Mouse (Mus musculus) CH12.LX (cell line): ENCODE results near the gene Zbtb20.

Experiments used
- BHLHE40 ChIP-seq: IDR thresholded peaks from 2 replicates; pipeline ENCODE4 v1.6.1; 2011; ENCODE audit warnings: mild to moderate bottlenecking, low read depth, low read length, improper control_type of control experiment
- CTCF ChIP-seq, 2 experiments: IDR thresholded peaks in 1 of 2; conservative IDR thresholded peaks in 1 of 2; 2 replicates each; pipeline ENCODE4 v1.5.1; 2011 to 2012; ENCODE audit warnings: low read depth in 2 of 2, low read length in 2 of 2, improper control_type of control experiment in 1 of 2, inconsistent platforms in 1 of 2, mild to moderate bottlenecking in 1 of 2, moderate library complexity in 1 of 2
- MAFK ChIP-seq: IDR thresholded peaks from 2 replicates; pipeline ENCODE4 v1.6.1; 2011; ENCODE audit warnings: low read length, improper control_type of control experiment; ENCODE audit not compliant: insufficient replicate concordance
- MAX ChIP-seq: IDR thresholded peaks from 2 replicates; pipeline ENCODE4 v1.6.1; 2011; ENCODE audit warnings: low read length, improper control_type of control experiment
- MEF2A ChIP-seq: IDR thresholded peaks from 2 replicates; pipeline ENCODE4 v1.6.1; 2014; ENCODE audit warnings: low read depth, mild to moderate bottlenecking, inconsistent platforms, low read length, improper control_type of control experiment, borderline replicate concordance
- MXI1 ChIP-seq: IDR thresholded peaks from 2 replicates; pipeline ENCODE4 v1.6.1; 2011; ENCODE audit warnings: mild to moderate bottlenecking, low read depth, low read length, improper control_type of control experiment
- MYC ChIP-seq: IDR thresholded peaks from 2 replicates; pipeline ENCODE4 v1.6.1; 2011; ENCODE audit warnings: low read depth, mild to moderate bottlenecking, improper control_type of control experiment, low read length
- POLR2A ChIP-seq: IDR thresholded peaks from 2 replicates; pipeline ENCODE4 v1.6.1; 2011; ENCODE audit warnings: low read depth, mild to moderate bottlenecking, improper control_type of control experiment, low read length
- POLR2AphosphoS2 ChIP-seq: IDR thresholded peaks from 2 replicates; pipeline ENCODE4 v1.6.1; 2011; ENCODE audit warnings: low read depth, low read length, improper control_type of control experiment
- TCF12 ChIP-seq: IDR thresholded peaks from 2 replicates; pipeline ENCODE4 v1.6.1; 2014; ENCODE audit warnings: low read depth, mild to moderate bottlenecking, inconsistent platforms, low read length, improper control_type of control experiment
- USF1 ChIP-seq: IDR thresholded peaks from 2 replicates; pipeline ENCODE4 v1.6.1; 2014; ENCODE audit warnings: low read depth, mild to moderate bottlenecking, inconsistent platforms, low read length, improper control_type of control experiment
- ZMIZ1 ChIP-seq: IDR thresholded peaks from 2 replicates; pipeline ENCODE4 v1.6.1; 2012; ENCODE audit warnings: low read depth, mild to moderate bottlenecking, inconsistent platforms, low read length, improper control_type of control experiment
- ZNF384 ChIP-seq: IDR thresholded peaks from 2 replicates; pipeline ENCODE4 v1.6.1; 2012; ENCODE audit warnings: low read depth, low read length, improper control_type of control experiment, inconsistent platforms

- TF ChIP-seq BHLHE40: no peak
- no peak for TF ChIP-seq ZNF384
- no peak for TF ChIP-seq MXI1
- no peak for TF ChIP-seq MAFK
- TF ChIP-seq ZMIZ1: no peak
- no peak for TF ChIP-seq MYC
- no peak for TF ChIP-seq CTCF (conservative IDR thresholded peaks at IDR 0.05 in 1 of 2, IDR thresholded peaks at IDR 0.05 in 1 of 2; ENCODE audit: low read depth in 2 of 2, low read length in 2 of 2)
- no peak for TF ChIP-seq MEF2A
- TF ChIP-seq POLR2A: no peak
- no peak for TF ChIP-seq TCF12
- TF ChIP-seq POLR2AphosphoS2: no peak
- no peak for TF ChIP-seq USF1
- TF ChIP-seq MAX: no peak
Observed at GRCm38 (mm10) chr16:43634037-43634436, 758.4 kb downstream of the Zbtb20 start.
